Mouse (Mus musculus) bone marrow macrophage, adult 2 months (primary cell): ENCODE results near the gene Grin2b.

ENCODE experiments used
- CTCF ChIP-seq: IDR thresholded peaks from 2 replicates; pipeline ENCODE4 v1.5.1; 2012; ENCODE audit warnings: low read depth, mild to moderate bottlenecking, low read length, moderate library complexity
- POLR2A ChIP-seq: IDR thresholded peaks from 2 replicates; pipeline ENCODE4 v1.6.1; 2012; ENCODE audit warnings: mild to moderate bottlenecking, low read depth, low read length, borderline replicate concordance

GRCm38 (mm10) chr6:136048084-136048483, 125.2 kb downstream of the Grin2b start:
- TF ChIP-seq POLR2A (no peak), CTCF (no peak)
